Mouse (Mus musculus) cerebral cortex, adult 2 months (tissue): ENCODE results near the gene Grin2a.

ENCODE experiments used
- WGBS: fragments of 180-500 bp; shearing (Covaris S2); methylation state at CpG from one replicate; pipeline ENCODE4 v1.1.7; 2018; 5-methylcytosine and 5-hydroxymethylcytosine counted together

The Grin2a gene

GRCm38 (mm10) chr16:9994951-9995813 lies at the start of gene Grin2a:
Grin2a (minus strand) TSS chr16:9995560.
- WGBS = under 1% methylated on average over 69 of the region's 69 CpGs

GRCm38 (mm10) chr16:10035582-10036215 lies 40.3 kb upstream of the Grin2a start:
- WGBS = 65% methylated on average over 7 of the region's 7 CpGs

- WGBS = 44% methylated on average over 4 of the region's 4 CpGs
Measured at GRCm38 (mm10) chr16:10033416-10033979, 38.1 kb upstream of the Grin2a start.

GRCm38 (mm10) chr16:10026741-10027140 lies 31.4 kb upstream of the Grin2a start:
- 82% methylated on average over 6 of the region's 6 CpGs for WGBS

GRCm38 (mm10) chr16:10009743-10010142 lies 14.4 kb upstream of the Grin2a start:
- WGBS = 72% methylated on average over 1 of the region's 1 CpGs

GRCm38 (mm10) chr16:10005606-10006005 lies 10.2 kb upstream of the Grin2a start:
- 86% methylated on average over 5 of the region's 5 CpGs for WGBS

- 93% methylated on average over 4 of the region's 4 CpGs for WGBS
Measured at GRCm38 (mm10) chr16:10004096-10004495, 8.7 kb upstream of the Grin2a start.

- 72% methylated on average over 1 of the region's 1 CpGs for WGBS
Measured at GRCm38 (mm10) chr16:10003001-10003400, 7.6 kb upstream of the Grin2a start.

GRCm38 (mm10) chr16:10001601-10002000 lies 6.2 kb upstream of the Grin2a start:
- WGBS = 46% methylated on average over 1 of the region's 1 CpGs

GRCm38 (mm10) chr16:9999926-10000325 lies 4.6 kb upstream of the Grin2a start:
- WGBS = 84% methylated on average over 5 of the region's 5 CpGs

- 13% methylated on average over 13 of the region's 13 CpGs for WGBS
Measured at GRCm38 (mm10) chr16:9995814-9996210, 452 bp upstream of the Grin2a start.

- WGBS = 1% methylated on average over 50 of the region's 51 CpGs
Measured at GRCm38 (mm10) chr16:9994041-9994950, 1.1 kb downstream of the Grin2a start.

GRCm38 (mm10) chr16:9993255-9994040 lies 1.9 kb downstream of the Grin2a start:
- WGBS = 1% methylated on average over 39 of the region's 39 CpGs

GRCm38 (mm10) chr16:9992773-9993221 lies 2.6 kb downstream of the Grin2a start:
- WGBS = 2% methylated on average over 17 of the region's 17 CpGs

GRCm38 (mm10) chr16:9992076-9992772 lies 3.1 kb downstream of the Grin2a start:
- WGBS = 14% methylated on average over 34 of the region's 34 CpGs

GRCm38 (mm10) chr16:9985041-9985440 lies 10.3 kb downstream of the Grin2a start:
- WGBS = 38% methylated on average over 3 of the region's 3 CpGs

GRCm38 (mm10) chr16:9980641-9981040 lies 14.7 kb downstream of the Grin2a start:
- 32% methylated on average over 2 of the region's 2 CpGs for WGBS

GRCm38 (mm10) chr16:9978173-9978572 lies 17.2 kb downstream of the Grin2a start:
- 70% methylated on average over 2 of the region's 2 CpGs for WGBS

GRCm38 (mm10) chr16:9972705-9973104 lies 22.7 kb downstream of the Grin2a start:
- 47% methylated on average over 3 of the region's 3 CpGs for WGBS

GRCm38 (mm10) chr16:9964469-9964868 lies 30.9 kb downstream of the Grin2a start:
- WGBS = 46% methylated on average over 6 of the region's 6 CpGs
